Mouse (Mus musculus) lung, embryonic 14.5 days (tissue): ENCODE data around the gene Plxnc1. TPM values are rescaled to one million over a fixed set of nuclear protein-coding genes. Genes with fewer than 3 reads are reported as not detected.

Experiments
- ATAC-seq: fragments of 200-750 bp; cut with Nextera tagmentation; 2 replicates; pipeline ENCODE4 v1.8.0; 2017; ENCODE audit warnings: mild to moderate bottlenecking, moderate TSS enrichment, moderate library complexity; ENCODE audit not compliant: insufficient read depth
- DNase-seq: peaks from one replicate; pipeline ENCODE4 v3.0.0-alpha.2; 2015
- H3K27ac ChIP-seq: fragments of 300-500 bp; sonication (generic); 2 replicates; pipeline ENCODE4 v1.5.1; 2014; ENCODE audit warnings: low read depth, mild to moderate bottlenecking, moderate library complexity
- H3K27me3 ChIP-seq: fragments of 300-500 bp; sonication (generic); 2 replicates; pipeline ENCODE4 v1.6.1; 2014; ENCODE audit warnings: low read length, control low read depth; ENCODE audit not compliant: insufficient read depth
- H3K36me3 ChIP-seq: fragments of 300-500 bp; sonication (generic); 2 replicates; pipeline ENCODE4 v1.6.1; 2014; ENCODE audit warnings: control low read depth; ENCODE audit not compliant: insufficient read depth
- H3K4me1 ChIP-seq: fragments of 300-500 bp; sonication (generic); 2 replicates; pipeline ENCODE4 v1.6.1; 2014; ENCODE audit warnings: antibody characterized with exemption, control low read depth; ENCODE audit not compliant: insufficient read depth
- H3K4me2 ChIP-seq: fragments of 300-500 bp; sonication (generic); 2 replicates; pipeline ENCODE4 v1.6.1; 2014; ENCODE audit warnings: mild to moderate bottlenecking
- H3K4me3 ChIP-seq: fragments of 300-500 bp; sonication (generic); 2 replicates; pipeline ENCODE4 v1.5.1; 2014; ENCODE audit warnings: low read depth, low read length
- H3K9ac ChIP-seq: fragments of 300-500 bp; sonication (generic); 2 replicates; pipeline ENCODE4 v1.6.1; 2014
- H3K9me3 ChIP-seq: fragments of 300-500 bp; sonication (generic); 2 replicates; pipeline ENCODE4 v1.6.1; 2016; ENCODE audit warnings: low read depth, low read length, control low read depth
- CTCF ChIP-seq: IDR thresholded peaks from 2 replicates; pipeline ENCODE4 v1.5.1; 2016; ENCODE audit warnings: antibody characterized with exemption, low read depth
- whole genome bisulfite sequencing: fragments of 180-500 bp; shearing (Covaris S2); extraction: QIAGEN DNeasy Blood & Tissue Kit; methylation state at CpG from one replicate; pipeline ENCODE4 v1.1.7; 2014; 5-methylcytosine and 5-hydroxymethylcytosine counted together
- polyA plus RNA-seq: library from polyadenylated mRNA; unstranded; fragments of >200 nt; fragmentation: Nextera tagmentation; extraction: Ambion mirVana; gene quantifications from 2 replicates; pipeline ENCODE4 v1.2.1, GENCODE M21; 2014

The Plxnc1 gene
- polyA plus RNA-seq, 1 experiment from 2014 or later = 11.7 TPM

DNA sequence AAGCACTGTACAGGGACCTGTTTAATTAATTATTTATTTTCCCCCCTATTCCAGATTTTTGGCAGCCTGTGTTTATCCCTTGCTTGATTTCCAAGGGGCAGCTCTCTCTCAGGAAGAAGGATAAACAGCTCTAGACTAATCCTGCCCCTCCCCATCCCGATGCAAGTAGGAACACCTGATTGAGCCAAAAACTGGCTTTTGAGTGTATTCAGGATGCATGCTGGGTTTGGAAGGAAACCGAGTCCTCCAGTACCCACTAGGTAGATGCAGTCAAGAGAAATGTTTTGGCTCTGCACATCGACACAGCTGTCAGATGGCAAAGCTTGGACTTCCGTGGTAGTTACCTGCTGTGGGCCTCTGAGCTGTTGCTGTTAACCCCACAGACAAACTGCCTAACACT is 3.1 kb downstream of the Plxnc1 start:
- Histone ChIP-seq H3K36me3 (no peaks in the 10 kb centered on the region), H3K9ac (no peak overlapping the region), H3K4me1 (0 out of 2 replicates have a peak, but pooled peaks cover 4% of the 10 kb centered on the region), H3K4me2 (peak overlapping the region; percentile 96), H3K27me3 (peaks cover 30% of the 10 kb centered on the region), H3K4me3 (peak overlapping the region; percentile 78), H3K27ac (no peak overlapping the region), H3K9me3 (no peaks in the 10 kb centered on the region)
- 19% methylated on average over 4 of the region's 4 CpGs for WGBS
- no peak for TF ChIP-seq CTCF
- ATAC-seq (no peak), DNase-seq (no peak)

DNA sequence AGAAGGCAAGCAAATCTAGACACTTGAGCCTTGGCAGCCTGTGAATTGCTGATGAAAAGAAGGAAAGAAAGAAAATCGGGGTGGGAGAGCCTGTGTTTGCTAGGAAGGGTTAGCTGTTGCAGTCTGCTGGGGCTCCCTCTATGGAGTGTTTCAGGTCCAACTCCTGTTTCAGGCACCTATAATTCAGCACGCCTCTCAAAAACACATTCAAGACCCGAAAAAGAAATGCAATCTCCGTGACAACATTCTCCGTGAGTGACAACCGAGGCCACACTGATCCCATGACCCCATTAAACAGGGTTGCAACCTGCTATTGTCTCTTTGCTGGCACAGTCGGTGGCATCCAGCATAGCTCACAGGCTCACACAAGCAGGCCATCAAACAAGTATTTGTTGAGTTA is 3.8 kb downstream of the Plxnc1 start:
- H3K4me3 ChIP-seq = no peak overlapping the region
- H3K9ac ChIP-seq = no peak overlapping the region
- H3K36me3 ChIP-seq = no peaks in the 10 kb centered on the region
- peaks cover 24% of the 10 kb centered on the region for H3K27me3 ChIP-seq
- H3K4me1 ChIP-seq = 0 out of 2 replicates have a peak, but pooled peaks cover 4% of the 10 kb centered on the region
- DNase-seq (no peak), ATAC-seq (no peak)
- WGBS = 24% methylated on average over 7 of the region's 7 CpGs
- no peak overlapping the region for H3K4me2 ChIP-seq
- TF ChIP-seq CTCF = no peak
- no peak overlapping the region for H3K27ac ChIP-seq
- H3K9me3 ChIP-seq = no peaks in the 10 kb centered on the region

DNA sequence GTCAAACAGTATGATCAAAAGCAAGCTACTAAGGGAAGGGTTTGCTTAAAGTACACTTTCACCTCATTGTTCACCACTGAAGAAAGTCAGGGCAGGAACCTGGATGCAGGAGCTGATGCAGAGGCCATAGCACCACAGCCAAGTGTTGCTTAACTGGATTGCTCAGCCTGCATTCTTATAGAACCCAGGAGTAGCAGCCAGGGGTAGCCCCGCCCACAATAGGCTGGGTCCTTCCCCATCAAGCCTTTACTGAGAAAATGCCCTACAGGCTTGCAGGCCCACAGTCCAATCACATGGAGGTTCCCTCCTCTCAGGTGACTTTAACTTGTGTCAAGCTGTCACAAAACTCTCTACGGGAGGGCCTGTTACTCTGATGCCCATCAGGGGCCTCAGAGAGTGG is 4.6 kb downstream of the Plxnc1 start:
- Histone ChIP-seq H3K4me3 (no peak overlapping the region), H3K4me2 (no peak overlapping the region), H3K27me3 (peaks cover 21% of the 10 kb centered on the region), H3K9ac (no peak overlapping the region), H3K27ac (no peak overlapping the region), H3K36me3 (no peaks in the 10 kb centered on the region), H3K4me1 (0 out of 2 replicates have a peak, but pooled peaks cover 4% of the 10 kb centered on the region), H3K9me3 (no peaks in the 10 kb centered on the region)
- WGBS = 43% methylated on average over 2 of the region's 2 CpGs
- DNase-seq (peak; percentile 59), ATAC-seq (no peak)
- no peak for TF ChIP-seq CTCF

DNA sequence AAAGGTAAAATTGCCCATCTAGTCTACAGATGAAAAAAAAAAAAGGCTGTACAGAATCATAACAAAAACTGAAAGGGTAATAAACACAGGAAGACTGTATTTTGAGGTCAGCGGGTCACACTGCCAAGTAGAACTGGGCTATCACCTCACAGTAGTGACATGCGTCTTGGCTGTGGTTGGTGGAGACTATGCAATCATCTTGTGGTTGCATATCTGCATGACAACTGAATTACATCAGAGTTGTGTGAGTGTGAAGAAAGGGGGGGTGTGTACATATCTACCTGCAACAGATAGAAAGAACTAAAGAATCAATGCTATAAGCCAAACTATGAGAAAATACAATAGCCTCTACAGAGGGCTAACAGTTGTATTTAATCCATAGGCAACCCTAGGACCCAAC is 5.7 kb downstream of the Plxnc1 start:
- Histone ChIP-seq H3K4me3 (no peak overlapping the region), H3K4me2 (no peak overlapping the region), H3K9me3 (no peaks in the 10 kb centered on the region), H3K27me3 (peaks cover 17% of the 10 kb centered on the region), H3K36me3 (no peaks in the 10 kb centered on the region), H3K27ac (no peak overlapping the region), H3K4me1 (peaks cover 3% of the 10 kb centered on the region; the same call in 1 of the 2 replicates), H3K9ac (no peak overlapping the region)
- no peak for TF ChIP-seq CTCF
- 89% methylated on average over 2 of the region's 2 CpGs for WGBS
- ATAC-seq (no peak), DNase-seq (no peak)

DNA sequence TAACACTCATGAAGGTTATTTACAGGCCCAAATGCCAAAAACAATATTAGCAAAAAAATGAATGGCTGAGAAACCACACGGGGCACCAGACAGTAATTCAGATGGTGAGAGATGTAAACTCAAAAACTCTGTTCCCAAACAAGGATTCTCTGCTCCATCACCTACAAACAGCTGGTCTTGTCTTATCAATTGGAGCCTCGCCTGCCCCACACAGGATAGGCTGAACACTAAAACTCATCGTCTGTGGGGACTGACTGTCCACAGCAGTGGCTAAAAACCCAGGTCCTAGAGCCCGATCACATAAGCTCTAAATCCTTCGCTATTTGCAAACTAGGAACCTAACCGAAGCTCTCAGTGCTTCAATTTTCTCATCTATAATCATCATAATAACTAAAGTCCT is 6.3 kb downstream of the Plxnc1 start:
- H3K4me2 ChIP-seq = no peak overlapping the region
- no peak for ATAC-seq
- no peaks in the 10 kb centered on the region for H3K9me3 ChIP-seq
- H3K9ac ChIP-seq = no peak overlapping the region
- H3K27me3 ChIP-seq = peaks cover 11% of the 10 kb centered on the region; the same call in 1 of the 2 replicates
- H3K4me1 ChIP-seq = peaks cover 2% of the 10 kb centered on the region; the same call in 1 of the 2 replicates
- no peak for TF ChIP-seq CTCF
- no peak overlapping the region for H3K27ac ChIP-seq
- DNase-seq = no peak
- 77% methylated on average over 6 of the region's 6 CpGs for WGBS
- no peak overlapping the region for H3K4me3 ChIP-seq
- H3K36me3 ChIP-seq = no peaks in the 10 kb centered on the region

DNA sequence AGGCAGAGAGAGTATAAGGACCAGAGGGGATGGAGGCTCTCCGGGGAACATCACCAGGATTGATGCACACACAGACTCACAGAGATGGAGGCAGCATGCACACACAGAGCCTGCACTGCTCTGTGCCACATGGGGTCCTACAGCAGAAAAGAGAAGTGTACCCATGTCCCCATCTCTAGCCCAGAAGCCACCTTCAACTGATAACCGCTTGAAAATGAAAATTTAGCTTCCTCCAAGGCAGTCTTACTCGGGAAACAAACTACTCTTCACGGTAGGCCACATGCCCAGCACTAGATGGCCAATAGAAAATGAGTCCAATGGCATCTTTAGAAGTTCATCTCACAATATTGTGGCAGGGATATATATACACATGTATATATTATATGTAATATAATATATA is 9.4 kb downstream of the Plxnc1 start:
- ATAC-seq (no peak), DNase-seq (no peak)
- Histone ChIP-seq H3K27me3 (no peaks in the 10 kb centered on the region), H3K36me3 (no peaks in the 10 kb centered on the region), H3K4me3 (no peak overlapping the region), H3K4me1 (peaks cover 13% of the 10 kb centered on the region; the same call in 1 of the 2 replicates), H3K9ac (no peak overlapping the region), H3K27ac (no peak overlapping the region), H3K4me2 (no peak overlapping the region), H3K9me3 (no peaks in the 10 kb centered on the region)
- no peak for TF ChIP-seq CTCF
- 78% methylated on average over 4 of the region's 4 CpGs for WGBS

DNA sequence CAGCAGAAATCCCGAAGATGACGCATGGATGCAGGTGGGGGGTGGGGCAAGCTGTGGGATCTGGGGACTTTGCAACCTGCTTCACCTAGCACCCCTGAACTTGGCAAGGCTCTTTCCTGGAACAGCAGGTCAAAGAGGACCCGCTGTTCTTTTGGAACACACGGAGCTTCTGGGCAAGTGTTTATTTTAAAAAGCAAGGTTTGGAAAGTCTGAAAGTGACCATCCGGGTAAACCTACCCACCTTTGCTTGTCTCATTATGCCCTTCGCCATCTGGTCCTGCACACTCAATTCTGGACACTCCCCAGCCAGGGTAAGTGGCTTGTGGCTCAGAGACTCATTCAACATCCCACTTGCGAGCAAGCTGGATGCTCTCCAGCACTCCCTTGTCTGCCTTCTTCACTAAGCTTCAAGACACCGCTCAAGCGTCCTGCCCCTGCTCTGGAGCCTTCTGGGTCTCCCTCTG is 10.5 kb downstream of the Plxnc1 start:
- H3K4me3 ChIP-seq = no peak overlapping the region
- DNase-seq (peak; percentile 47), ATAC-seq (no peak)
- no peak for TF ChIP-seq CTCF
- no peaks in the 10 kb centered on the region for H3K9me3 ChIP-seq
- no peak overlapping the region for H3K9ac ChIP-seq
- no peaks in the 10 kb centered on the region for H3K36me3 ChIP-seq
- H3K4me1 ChIP-seq = peaks cover 13% of the 10 kb centered on the region; the same call in 1 of the 2 replicates
- no peaks in the 10 kb centered on the region for H3K27me3 ChIP-seq
- 65% methylated on average over 9 of the region's 9 CpGs for WGBS
- H3K27ac ChIP-seq = no peak overlapping the region
- no peak overlapping the region for H3K4me2 ChIP-seq
